Mouse (Mus musculus): ENCODE data around the gene Inip. TPM values are rescaled to one million over a fixed set of nuclear protein-coding genes. Genes with fewer than 3 reads are reported as not detected.

The Inip gene
- polyA plus RNA-seq, 1 experiment = 19.8 TPM

DNA sequence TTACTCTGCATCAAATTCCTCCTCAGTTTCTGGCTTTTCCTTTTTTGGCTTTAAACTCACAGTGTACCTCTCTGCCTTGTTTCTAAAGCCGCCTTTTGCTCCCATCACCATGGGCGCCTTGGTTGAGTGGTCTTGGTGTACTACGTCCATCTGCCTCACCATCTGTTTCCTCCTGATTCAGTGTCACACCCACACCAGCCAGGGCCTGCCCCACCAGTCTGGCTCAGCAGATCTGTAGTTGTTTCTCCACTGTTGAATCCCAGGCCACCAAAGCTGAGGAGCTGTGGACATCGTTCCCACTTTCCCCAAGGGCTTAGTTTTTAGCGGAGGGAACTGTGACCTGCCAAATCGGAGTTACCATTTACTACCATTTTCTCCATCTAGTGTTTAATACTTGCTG lies 24.2 kb upstream of the Inip start:
- Histone ChIP-seq H3K4me1 (ENCODE audit: control insufficient read depth, insufficient read depth, low read length) (peaks cover 22% of the 10 kb centered on the region), H3K27ac (ENCODE audit: insufficient read depth, low read length) (no peak overlapping the region), H3K4me3 (ENCODE audit: insufficient read depth, low read length) (no peak overlapping the region)
- TF ChIP-seq POLR2A (IDR thresholded peaks at IDR 0.05; ENCODE audit: low read depth, low read length) (no peak), CTCF (IDR thresholded peaks at IDR 0.05; ENCODE audit: borderline replicate concordance, insufficient read depth, low read length) (no peak)

DNA sequence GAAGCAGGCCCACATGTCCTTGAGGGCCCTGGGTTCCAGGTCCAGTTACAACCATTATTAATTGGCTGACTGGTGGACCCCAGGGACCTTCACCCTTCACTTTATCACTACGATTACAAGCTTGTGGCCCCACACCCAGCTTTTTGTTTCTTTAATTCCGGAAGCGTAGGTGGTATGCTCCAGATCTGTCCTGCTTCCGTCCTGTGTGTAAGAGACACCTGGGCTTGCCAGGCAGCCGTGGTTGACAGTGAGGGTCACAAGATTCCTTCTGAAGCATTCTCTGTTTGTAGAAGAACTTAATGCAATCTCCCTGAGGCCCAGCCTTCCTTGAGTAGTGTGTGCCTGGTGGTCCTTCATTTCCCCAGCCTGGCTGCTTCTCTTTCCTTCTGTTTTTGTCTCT lies 23.5 kb upstream of the Inip start:
- peaks cover 17% of the 10 kb centered on the region for H3K4me1 ChIP-seq (ENCODE audit: control insufficient read depth, insufficient read depth, low read length)
- TF ChIP-seq POLR2A (IDR thresholded peaks at IDR 0.05; ENCODE audit: low read depth, low read length) (no peak), CTCF (IDR thresholded peaks at IDR 0.05; ENCODE audit: borderline replicate concordance, insufficient read depth, low read length) (no peak)
- H3K27ac ChIP-seq (ENCODE audit: insufficient read depth, low read length) = no peak overlapping the region
- H3K4me3 ChIP-seq (ENCODE audit: insufficient read depth, low read length) = no peak overlapping the region

DNA sequence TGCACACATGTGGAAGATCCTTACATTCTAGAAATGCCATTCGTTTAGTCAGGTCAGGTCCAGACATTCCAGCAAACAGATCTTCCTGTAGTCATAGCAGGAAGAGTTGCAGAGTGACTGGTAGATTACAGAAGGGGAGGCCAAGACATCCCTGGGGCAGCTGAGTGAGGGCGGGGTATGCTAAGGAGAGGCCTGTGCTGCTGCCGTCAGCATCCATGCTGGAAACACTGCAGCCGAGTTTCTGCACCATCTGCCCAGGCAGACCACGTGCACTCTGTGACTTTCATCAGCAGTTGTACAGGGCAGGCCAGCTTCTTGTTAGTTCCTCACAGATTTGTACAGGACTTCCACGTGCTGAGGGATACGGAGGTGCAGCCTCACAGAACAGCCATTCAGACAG lies 22.1 kb upstream of the Inip start:
- TF ChIP-seq CTCF (IDR thresholded peaks at IDR 0.05; ENCODE audit: borderline replicate concordance, insufficient read depth, low read length) = no peak
- TF ChIP-seq POLR2A (IDR thresholded peaks at IDR 0.05; ENCODE audit: low read depth, low read length) = no peak
- H3K27ac ChIP-seq (ENCODE audit: insufficient read depth, low read length) = peak overlapping the region; percentile 56
- peaks cover 15% of the 10 kb centered on the region for H3K4me1 ChIP-seq (ENCODE audit: control insufficient read depth, insufficient read depth, low read length)
- H3K4me3 ChIP-seq (ENCODE audit: insufficient read depth, low read length) = no peak overlapping the region

DNA sequence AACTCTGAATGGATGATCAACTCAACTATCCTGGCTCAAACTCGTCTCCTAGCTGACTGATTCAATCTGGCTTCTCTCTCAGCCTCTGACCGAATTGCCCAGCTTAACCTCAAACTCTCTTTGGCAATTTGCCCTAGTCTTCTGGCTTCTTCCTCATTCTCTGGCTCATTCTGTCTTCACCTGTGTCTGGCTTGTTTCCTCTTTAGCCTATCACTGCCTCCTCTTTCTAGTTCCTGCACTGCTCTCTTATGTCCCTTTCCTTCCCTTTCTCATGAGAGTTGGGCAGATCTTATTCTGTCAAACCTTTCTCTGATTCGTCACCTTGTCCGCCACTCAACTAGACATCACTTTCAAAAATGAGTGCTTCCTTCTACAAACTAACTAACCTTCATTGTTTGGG lies 20.7 kb upstream of the Inip start:
- Histone ChIP-seq H3K27ac (ENCODE audit: insufficient read depth, low read length) (no peak overlapping the region), H3K4me3 (ENCODE audit: insufficient read depth, low read length) (no peak overlapping the region), H3K4me1 (ENCODE audit: control insufficient read depth, insufficient read depth, low read length) (peaks cover 18% of the 10 kb centered on the region)
- TF ChIP-seq CTCF (IDR thresholded peaks at IDR 0.05; ENCODE audit: borderline replicate concordance, insufficient read depth, low read length) (no peak), POLR2A (IDR thresholded peaks at IDR 0.05; ENCODE audit: low read depth, low read length) (no peak)

DNA sequence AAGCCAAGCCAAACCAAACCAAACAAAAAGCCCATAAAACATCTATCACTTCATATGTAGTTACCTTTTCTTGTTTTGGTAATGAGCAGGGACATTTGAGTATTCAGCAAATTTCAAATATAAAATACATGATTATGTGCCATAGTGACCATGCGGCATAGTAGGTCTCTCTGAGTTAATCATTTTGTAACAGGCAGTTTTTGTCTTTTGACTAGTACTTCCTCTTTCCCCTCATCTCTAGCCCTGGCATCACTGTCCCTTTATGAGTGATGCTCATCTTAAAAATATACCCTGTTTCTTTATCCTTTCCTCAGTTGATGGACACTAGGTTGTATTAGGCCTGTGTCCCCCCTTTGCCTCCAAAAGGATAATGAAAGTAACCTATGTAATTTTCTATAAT lies 20.1 kb upstream of the Inip start:
- H3K4me3 ChIP-seq (ENCODE audit: insufficient read depth, low read length) = no peak overlapping the region
- TF ChIP-seq CTCF (IDR thresholded peaks at IDR 0.05; ENCODE audit: borderline replicate concordance, insufficient read depth, low read length) (no peak), POLR2A (IDR thresholded peaks at IDR 0.05; ENCODE audit: low read depth, low read length) (no peak)

DNA sequence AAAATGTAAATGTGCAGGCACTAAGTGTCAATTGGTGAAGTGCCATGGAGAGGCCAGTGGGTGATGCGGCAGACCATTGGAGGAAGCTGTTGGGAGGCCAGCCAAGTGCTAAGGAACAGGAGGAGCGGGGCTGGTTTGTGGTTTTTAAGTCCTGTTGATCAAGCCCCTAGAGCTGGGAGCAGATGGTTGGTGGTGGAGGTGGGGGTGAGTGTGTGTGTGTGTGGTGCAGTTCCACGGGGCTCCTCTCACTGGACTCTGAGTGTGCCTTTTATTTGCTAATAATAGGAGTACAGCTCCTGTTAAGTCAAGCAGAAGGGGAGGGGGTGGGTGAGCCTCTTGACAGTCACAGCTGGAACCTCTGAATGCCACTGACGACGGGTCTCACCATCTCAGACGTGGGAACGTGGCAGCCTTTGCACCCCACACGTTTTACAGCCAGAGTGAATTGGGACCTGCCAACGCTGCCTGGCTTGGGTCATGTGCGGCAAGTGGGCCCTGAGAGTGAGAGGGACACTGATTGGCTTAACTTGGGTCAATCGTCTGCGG lies 18.2 kb upstream of the Inip start:
- no peak for TF ChIP-seq POLR2A (IDR thresholded peaks at IDR 0.05; ENCODE audit: low read depth, low read length)
- TF ChIP-seq CTCF (IDR thresholded peaks at IDR 0.05; ENCODE audit: borderline replicate concordance, insufficient read depth, low read length) = no peak
- peaks cover 28% of the 10 kb centered on the region for H3K4me1 ChIP-seq (ENCODE audit: control insufficient read depth, insufficient read depth, low read length)
- H3K27ac ChIP-seq (ENCODE audit: insufficient read depth, low read length) = peak overlapping the region; percentile 76; the same call in 1 of the 2 replicates
- H3K4me3 ChIP-seq (ENCODE audit: insufficient read depth, low read length) = no peak overlapping the region

More for the DNA sequence above, 20.1 kb upstream of the Inip start:
- Histone ChIP-seq H3K4me1 (ENCODE audit: control insufficient read depth, insufficient read depth, low read length) (peaks cover 19% of the 10 kb centered on the region), H3K27ac (ENCODE audit: insufficient read depth, low read length) (no peak overlapping the region; the same call in 1 of the 2 replicates)

DNA sequence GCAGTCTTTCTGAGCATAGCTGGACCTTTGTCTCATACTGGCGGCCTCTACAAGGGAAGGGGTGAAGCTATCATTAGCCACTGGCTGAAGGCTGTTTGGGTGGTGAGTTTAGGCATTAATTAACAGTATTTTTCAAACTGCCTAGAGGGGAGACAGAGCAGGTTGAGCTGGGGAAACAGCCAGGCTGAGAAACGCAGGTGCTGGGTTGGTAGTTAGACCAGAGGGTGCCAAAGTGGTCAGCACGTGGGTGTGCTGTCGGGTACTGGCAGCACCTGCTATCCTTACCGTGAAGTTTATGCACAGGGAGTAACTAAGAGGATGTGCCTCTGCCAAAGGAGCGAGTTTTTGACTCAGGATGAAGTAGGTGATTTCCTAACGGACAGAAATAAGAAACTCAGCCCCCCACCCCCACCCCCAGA lies 17.7 kb upstream of the Inip start:
- Histone ChIP-seq H3K27ac (ENCODE audit: insufficient read depth, low read length) (peak overlapping the region; percentile 76), H3K4me3 (ENCODE audit: insufficient read depth, low read length) (no peak overlapping the region), H3K4me1 (ENCODE audit: control insufficient read depth, insufficient read depth, low read length) (peaks cover 30% of the 10 kb centered on the region)
- TF ChIP-seq CTCF (IDR thresholded peaks at IDR 0.05; ENCODE audit: borderline replicate concordance, insufficient read depth, low read length) = no peak
- no peak for TF ChIP-seq POLR2A (IDR thresholded peaks at IDR 0.05; ENCODE audit: low read depth, low read length)

DNA sequence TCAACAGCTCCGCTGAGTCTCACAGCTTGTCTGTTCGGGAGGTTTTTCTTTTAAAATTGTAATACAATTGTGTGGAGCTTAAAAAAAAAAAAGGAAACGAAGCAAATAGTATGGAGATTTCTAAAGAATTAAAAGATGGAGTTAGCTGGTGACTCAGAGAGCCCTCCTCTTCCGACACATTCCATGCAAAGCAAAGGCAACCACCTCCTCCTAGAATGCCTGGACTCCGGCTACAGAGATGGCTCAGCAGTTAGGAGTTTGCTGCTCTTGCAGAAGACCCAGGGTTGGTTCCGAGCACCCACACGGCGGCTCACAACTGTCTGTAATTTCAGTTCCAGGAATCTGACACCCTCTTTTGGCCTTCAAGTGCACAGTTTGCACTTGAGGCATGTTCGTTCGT lies 17.1 kb upstream of the Inip start:
- H3K4me3 ChIP-seq (ENCODE audit: insufficient read depth, low read length) = no peak overlapping the region
- TF ChIP-seq CTCF (IDR thresholded peaks at IDR 0.05; ENCODE audit: borderline replicate concordance, insufficient read depth, low read length) (no peak), POLR2A (IDR thresholded peaks at IDR 0.05; ENCODE audit: low read depth, low read length) (no peak)
- peak overlapping the region; percentile 76 for H3K27ac ChIP-seq (ENCODE audit: insufficient read depth, low read length)
- peaks cover 26% of the 10 kb centered on the region for H3K4me1 ChIP-seq (ENCODE audit: control insufficient read depth, insufficient read depth, low read length)

DNA sequence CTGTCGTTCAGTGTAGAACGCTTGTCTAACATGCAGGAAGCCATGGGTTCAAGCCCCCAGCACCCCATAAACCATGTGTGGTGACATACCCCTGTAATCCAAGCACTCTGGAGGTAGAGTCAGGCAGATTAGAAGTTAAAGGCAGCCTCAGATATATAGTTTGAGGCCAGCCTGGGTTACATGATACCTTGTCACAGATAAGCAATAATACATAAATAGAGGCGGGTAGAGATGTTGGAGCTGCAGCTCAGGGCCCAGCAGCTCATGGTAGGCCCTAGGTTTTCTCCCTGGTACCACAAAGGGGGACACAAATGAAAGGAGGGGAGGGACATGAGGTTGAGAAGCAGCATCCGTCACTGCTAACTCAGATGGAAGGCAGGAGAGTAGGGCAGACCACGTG lies 16.4 kb upstream of the Inip start:
- peaks cover 24% of the 10 kb centered on the region for H3K4me1 ChIP-seq (ENCODE audit: control insufficient read depth, insufficient read depth, low read length)
- H3K27ac ChIP-seq (ENCODE audit: insufficient read depth, low read length) = peak overlapping the region; percentile 76
- TF ChIP-seq POLR2A (IDR thresholded peaks at IDR 0.05; ENCODE audit: low read depth, low read length) = no peak
- TF ChIP-seq CTCF (IDR thresholded peaks at IDR 0.05; ENCODE audit: borderline replicate concordance, insufficient read depth, low read length) = no peak
- H3K4me3 ChIP-seq (ENCODE audit: insufficient read depth, low read length) = no peak overlapping the region

DNA sequence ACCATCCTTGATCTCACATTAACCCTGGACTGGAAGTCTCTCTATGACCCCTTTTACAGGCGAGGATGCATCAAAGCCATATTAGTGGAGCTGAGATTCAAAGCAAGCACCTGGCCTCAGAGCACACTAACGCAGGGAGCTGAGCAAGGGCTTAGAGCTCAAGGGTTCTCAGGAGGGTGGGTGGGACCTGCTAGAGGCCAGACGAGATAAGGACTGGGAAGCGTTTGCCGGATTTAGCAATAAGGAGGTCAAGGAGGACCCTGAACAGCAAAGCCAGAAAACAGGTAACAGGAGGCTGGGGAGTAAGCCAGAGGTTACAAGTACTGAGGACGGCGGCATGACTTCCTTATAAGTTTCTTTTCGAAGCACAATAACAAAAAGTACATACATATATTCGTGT lies 15.1 kb upstream of the Inip start:
- Histone ChIP-seq H3K4me1 (ENCODE audit: control insufficient read depth, insufficient read depth, low read length) (peaks cover 22% of the 10 kb centered on the region), H3K4me3 (ENCODE audit: insufficient read depth, low read length) (no peak overlapping the region), H3K27ac (ENCODE audit: insufficient read depth, low read length) (no peak overlapping the region)
- TF ChIP-seq CTCF (IDR thresholded peaks at IDR 0.05; ENCODE audit: borderline replicate concordance, insufficient read depth, low read length) (no peak), POLR2A (IDR thresholded peaks at IDR 0.05; ENCODE audit: low read depth, low read length) (no peak)

Measured in embryonic fibroblast, embryonic 13.5 days (primary cell).